Mouse (Mus musculus) kidney, embryonic 14.5 days (tissue): ENCODE results near the gene Ost4. TPM values are rescaled to one million over a fixed set of nuclear protein-coding genes. Genes with fewer than 3 reads are reported as not detected.

ENCODE experiments used
- ATAC-seq: fragments of 200-750 bp; cut with Nextera tagmentation; 2 replicates; pipeline ENCODE4 v1.8.0; 2017; ENCODE audit warnings: moderate number of reproducible peaks, mild to moderate bottlenecking, moderate TSS enrichment, moderate library complexity; ENCODE audit not compliant: low FRiP score, low TSS enrichment
- H3K27ac ChIP-seq: fragments of 300-500 bp; sonication (generic); 2 replicates; pipeline ENCODE4 v1.5.1; 2014; ENCODE audit warnings: low read depth, mild to moderate bottlenecking, low read length, moderate library complexity, mixed read lengths
- H3K27me3 ChIP-seq: fragments of 300-500 bp; sonication (generic); 2 replicates; pipeline ENCODE4 v1.6.1; 2014; ENCODE audit warnings: mild to moderate bottlenecking, low read length; ENCODE audit not compliant: control insufficient read depth, insufficient read depth
- H3K36me3 ChIP-seq: fragments of 300-500 bp; sonication (generic); 2 replicates; pipeline ENCODE4 v1.6.1; 2014; ENCODE audit warnings: low read length, mixed read lengths; ENCODE audit not compliant: control insufficient read depth, insufficient read depth
- H3K4me1 ChIP-seq: fragments of 300-500 bp; sonication (generic); 2 replicates; pipeline ENCODE4 v1.6.1; 2014; ENCODE audit warnings: low read length, mixed read lengths; ENCODE audit not compliant: control insufficient read depth, insufficient read depth
- H3K4me2 ChIP-seq: fragments of 300-500 bp; sonication (generic); replicated peaks from 2 replicates; pipeline ENCODE4 v1.6.1; 2014; ENCODE audit warnings: low read depth, mild to moderate bottlenecking, low read length
- H3K4me3 ChIP-seq: fragments of 300-500 bp; sonication (generic); 2 replicates; pipeline ENCODE4 v1.5.1; 2014; ENCODE audit warnings: mild to moderate bottlenecking, low read length
- H3K9ac ChIP-seq: fragments of 300-500 bp; sonication (generic); 2 replicates; pipeline ENCODE4 v1.6.1; 2014; ENCODE audit warnings: low read depth, mild to moderate bottlenecking, low read length, moderate library complexity
- H3K9me3 ChIP-seq: fragments of 300-500 bp; sonication (generic); 2 replicates; pipeline ENCODE4 v1.6.1; 2016; ENCODE audit warnings: low read length; ENCODE audit not compliant: control insufficient read depth
- WGBS: fragments of 180-500 bp; shearing (Covaris S2); extraction: QIAGEN DNeasy Blood & Tissue Kit; methylation state at CpG from one replicate; pipeline ENCODE4 v1.1.7; 2014; 5-methylcytosine and 5-hydroxymethylcytosine counted together
- polyA plus RNA-seq: library from polyadenylated mRNA; unstranded; fragments of >200 nt; fragmentation: Nextera tagmentation; extraction: Ambion mirVana; gene quantifications from 2 replicates; pipeline ENCODE4 v1.2.1, GENCODE M21; 2014

Ost4 gene
- polyA plus RNA-seq, 1 experiment from 2014 or later = 500 TPM

DNA sequence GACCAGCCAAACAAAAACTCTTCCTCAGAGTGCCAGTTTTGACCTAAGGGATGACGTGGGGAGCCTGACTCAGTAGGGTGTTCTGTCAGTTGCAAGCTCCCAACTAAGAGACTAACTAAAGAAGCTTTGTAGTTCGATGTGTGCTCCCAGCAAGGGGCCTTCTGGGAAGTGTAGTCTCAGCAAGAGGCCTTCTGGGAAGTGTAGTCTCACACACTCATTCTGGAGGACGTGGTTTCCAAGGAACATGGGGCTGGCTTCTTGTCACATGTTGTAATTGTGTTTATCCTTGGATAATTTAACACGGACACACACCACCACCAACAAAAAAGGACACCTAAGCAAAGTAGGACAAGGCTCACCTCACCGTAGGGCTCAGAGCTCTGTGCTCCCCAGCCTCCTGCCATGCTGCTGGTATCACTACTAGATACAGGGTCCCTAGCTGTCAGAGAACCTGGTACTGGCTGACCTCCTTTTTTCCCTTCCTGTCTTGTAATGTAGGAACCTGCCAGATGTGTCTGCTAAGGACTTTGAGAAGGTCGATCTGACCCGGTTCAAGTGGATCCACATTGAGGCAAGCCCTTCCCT lies 20.4 kb upstream of the Ost4 start:
- no peaks in the 10 kb centered on the region for H3K4me1 ChIP-seq
- peak overlapping the region; percentile 29 for H3K4me2 ChIP-seq
- no peak overlapping the region for H3K9ac ChIP-seq
- no peaks in the 10 kb centered on the region for H3K36me3 ChIP-seq
- H3K4me3 ChIP-seq = peak overlapping the region; percentile 7; the same call in 1 of the 2 replicates
- whole genome bisulfite sequencing = 40% methylated on average over 7 of the region's 7 CpGs
- ATAC-seq = no peak
- H3K9me3 ChIP-seq = no peaks in the 10 kb centered on the region
- no peak overlapping the region for H3K27ac ChIP-seq
- no peaks in the 10 kb centered on the region for H3K27me3 ChIP-seq

DNA sequence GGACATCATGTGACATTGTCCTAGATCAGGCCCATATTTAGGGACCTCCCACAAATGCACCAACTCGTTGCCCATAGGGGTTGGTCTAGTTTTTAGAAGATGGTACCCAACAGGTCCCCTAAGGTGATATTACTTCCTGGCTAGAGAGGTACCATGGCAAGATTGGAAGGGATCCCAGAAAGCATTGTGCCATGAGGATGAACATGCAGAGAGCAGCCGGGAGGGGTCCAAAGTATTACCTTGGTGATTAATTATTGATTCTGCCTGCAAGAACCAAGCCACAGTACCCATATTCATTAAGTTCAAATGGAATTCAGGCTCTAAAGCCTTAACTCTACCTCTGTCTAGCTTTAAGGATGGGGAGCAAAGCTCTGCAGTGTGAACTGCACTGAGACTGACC lies 18.5 kb upstream of the Ost4 start:
- Histone ChIP-seq H3K4me1 (peaks cover 9% of the 10 kb centered on the region; the same call in 1 of the 2 replicates), H3K36me3 (no peaks in the 10 kb centered on the region; the same call in 1 of the 2 replicates), H3K9me3 (no peaks in the 10 kb centered on the region), H3K4me2 (no peak overlapping the region), H3K4me3 (no peak overlapping the region), H3K9ac (no peak overlapping the region), H3K27me3 (no peaks in the 10 kb centered on the region), H3K27ac (no peak overlapping the region)
- no peak for ATAC-seq
- WGBS = 82% methylated on average over 2 of the region's 2 CpGs

DNA sequence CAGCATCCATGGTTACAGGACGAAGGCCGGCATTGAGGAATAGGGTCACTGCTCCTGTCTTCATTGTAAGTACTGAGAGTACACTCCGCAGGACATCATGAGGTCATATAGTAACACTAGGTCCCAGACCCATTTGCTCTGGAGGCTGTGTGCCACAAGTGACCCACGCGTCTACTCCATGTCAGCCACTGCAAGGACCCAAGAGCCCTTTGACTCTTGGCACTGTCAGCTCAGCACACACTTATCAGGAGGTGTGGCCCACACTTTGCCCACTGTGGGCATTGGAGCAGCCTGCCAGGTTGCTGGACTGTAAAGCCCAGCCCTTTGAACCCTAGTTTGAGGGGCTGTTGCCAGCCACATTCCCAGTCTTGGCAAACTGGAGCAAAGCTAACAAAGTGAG lies 17.6 kb upstream of the Ost4 start:
- H3K27me3 ChIP-seq = no peaks in the 10 kb centered on the region
- ATAC-seq = no peak
- peaks cover 8% of the 10 kb centered on the region for H3K36me3 ChIP-seq
- H3K4me3 ChIP-seq = no peak overlapping the region
- WGBS = 94% methylated on average over 5 of the region's 5 CpGs
- no peak overlapping the region for H3K4me2 ChIP-seq
- H3K9ac ChIP-seq = no peak overlapping the region
- peaks cover 9% of the 10 kb centered on the region; the same call in 1 of the 2 replicates for H3K4me1 ChIP-seq
- no peak overlapping the region for H3K27ac ChIP-seq
- H3K9me3 ChIP-seq = no peaks in the 10 kb centered on the region

DNA sequence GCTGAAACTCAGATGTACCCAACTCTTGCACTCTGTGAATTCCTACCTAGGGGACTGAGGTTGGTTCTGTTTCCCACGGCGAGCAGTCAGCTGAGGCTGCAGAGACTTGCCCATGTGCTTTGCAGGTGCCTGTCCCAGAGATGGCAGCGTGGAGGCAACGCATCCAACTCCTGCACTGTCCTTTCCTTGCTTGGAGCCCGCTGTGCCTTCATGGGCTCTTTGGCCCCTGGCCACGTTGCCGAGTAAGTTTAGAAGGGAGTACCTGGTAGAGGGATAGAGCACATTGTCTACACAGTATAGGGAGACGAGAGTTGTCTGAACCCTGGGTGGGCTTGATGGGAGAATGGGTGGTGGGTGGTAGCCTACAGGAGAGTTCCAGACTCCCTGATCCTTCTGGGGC lies 17.0 kb upstream of the Ost4 start:
- peaks cover 9% of the 10 kb centered on the region; the same call in 1 of the 2 replicates for H3K4me1 ChIP-seq
- no peak overlapping the region for H3K4me2 ChIP-seq
- H3K27me3 ChIP-seq = no peaks in the 10 kb centered on the region
- H3K36me3 ChIP-seq = peaks cover 14% of the 10 kb centered on the region
- no peak overlapping the region for H3K27ac ChIP-seq
- H3K9ac ChIP-seq = no peak overlapping the region
- H3K9me3 ChIP-seq = no peaks in the 10 kb centered on the region
- H3K4me3 ChIP-seq = no peak overlapping the region
- 80% methylated on average over 8 of the region's 8 CpGs for WGBS
- ATAC-seq = no peak

DNA sequence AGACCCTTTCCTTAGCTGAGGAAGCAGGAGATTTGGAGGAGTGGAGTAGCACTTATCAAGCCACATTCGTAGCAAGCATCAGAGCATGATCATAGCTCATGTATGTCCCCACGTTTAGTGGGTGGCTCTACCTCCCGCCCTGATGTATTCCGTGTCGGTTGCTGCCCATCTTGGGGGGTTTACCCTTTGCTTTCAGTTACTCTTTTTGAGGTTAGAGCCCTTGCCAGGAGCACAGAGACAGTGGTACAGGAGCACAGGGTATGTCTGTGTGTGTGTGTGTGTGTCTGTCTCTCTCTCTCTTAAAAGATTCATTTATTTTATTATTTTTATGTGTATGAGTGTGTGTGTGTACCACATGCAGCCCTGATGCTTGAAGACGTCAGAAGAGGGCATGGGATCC lies 15.5 kb upstream of the Ost4 start:
- Histone ChIP-seq H3K27ac (no peak overlapping the region), H3K9me3 (no peaks in the 10 kb centered on the region), H3K9ac (0 out of 2 replicates have a peak overlapping the region, but pooled peaks have one; percentile 35), H3K4me3 (no peak overlapping the region), H3K36me3 (peaks cover 29% of the 10 kb centered on the region), H3K4me1 (peaks cover 9% of the 10 kb centered on the region), H3K4me2 (no peak overlapping the region), H3K27me3 (no peaks in the 10 kb centered on the region)
- no peak for ATAC-seq
- 89% methylated on average over 6 of the region's 6 CpGs for WGBS

DNA sequence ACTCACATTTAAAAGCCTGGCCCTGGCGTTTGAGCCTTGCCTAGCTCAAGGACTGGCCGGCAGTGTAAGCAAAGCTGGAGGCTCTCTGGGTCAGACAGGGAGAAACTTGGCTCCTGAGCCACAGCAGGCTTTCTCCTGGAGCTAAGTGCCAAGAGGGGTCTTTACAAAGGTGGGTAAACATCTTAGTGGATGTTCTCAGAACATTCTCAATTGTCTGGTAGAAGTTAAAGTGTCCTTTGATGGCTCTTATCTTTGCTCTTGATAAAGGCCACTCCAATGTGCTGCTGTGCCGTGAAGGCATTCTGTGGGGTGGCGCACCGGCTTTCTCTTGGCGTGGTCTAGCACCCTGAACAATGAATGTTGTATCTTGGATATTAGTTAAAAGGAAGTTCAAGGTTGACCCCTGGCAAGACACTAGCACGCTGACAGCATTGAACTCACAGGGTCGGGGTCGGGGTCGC lies 15.0 kb upstream of the Ost4 start:
- WGBS = 70% methylated on average over 10 of the region's 10 CpGs
- peaks cover 11% of the 10 kb centered on the region for H3K4me1 ChIP-seq
- no peaks in the 10 kb centered on the region for H3K9me3 ChIP-seq
- ATAC-seq = no peak
- peak overlapping the region; percentile 63; the same call in 1 of the 2 replicates for H3K9ac ChIP-seq
- H3K4me2 ChIP-seq = peak overlapping the region; percentile 61; the same call in 1 of the 2 replicates
- H3K27me3 ChIP-seq = no peaks in the 10 kb centered on the region
- no peak overlapping the region; the same call in 1 of the 2 replicates for H3K4me3 ChIP-seq
- no peak overlapping the region for H3K27ac ChIP-seq
- H3K36me3 ChIP-seq = peaks cover 34% of the 10 kb centered on the region

DNA sequence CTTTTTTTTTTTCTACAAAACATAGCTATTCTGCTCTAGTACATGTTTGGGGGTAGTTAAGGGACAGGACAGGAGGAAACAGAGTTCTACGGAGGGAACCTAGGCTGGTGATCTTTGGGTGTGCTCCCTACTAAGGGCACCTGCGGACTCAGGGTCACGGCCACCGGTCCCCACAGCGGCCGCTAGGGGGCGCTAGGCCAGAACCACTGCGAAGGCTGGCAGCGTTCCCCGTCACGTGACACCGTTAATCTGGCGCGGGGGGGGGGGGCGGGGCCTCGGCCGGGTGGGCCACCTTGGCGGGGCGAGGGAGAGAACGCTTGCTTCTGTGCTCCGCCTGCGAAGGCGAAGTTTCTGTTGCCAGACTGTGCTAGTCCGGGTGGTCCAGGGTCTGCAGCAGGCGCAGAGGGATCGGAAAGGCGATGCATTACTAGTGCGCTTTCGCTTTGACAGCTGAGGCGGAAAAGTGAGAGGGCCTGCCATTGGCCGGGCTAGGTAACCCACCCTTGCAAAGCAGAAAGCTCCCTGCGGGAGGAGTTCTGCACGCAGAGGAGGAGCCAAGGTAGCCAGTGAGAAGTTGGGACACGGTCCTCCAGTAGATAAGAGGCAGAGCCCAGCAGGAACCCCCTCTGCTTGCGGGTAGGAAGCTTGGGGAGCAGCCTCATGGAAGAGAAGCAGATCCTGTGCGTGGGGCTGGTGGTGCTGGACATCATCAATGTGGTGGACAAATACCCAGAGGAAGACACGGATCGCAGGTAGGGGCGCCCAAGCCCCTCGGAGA lies 13.9 kb upstream of the Ost4 start, which contains the start of gene Khk:
TSS of gene Khk (plus strand) at position 176 of the 778 bp plus-strand sequence.
- peak within 1 kb of the TSS; percentile 81; the same call in 1 of the 2 replicates for H3K27ac ChIP-seq
- peak within 1 kb of the TSS; percentile 63 for H3K9ac ChIP-seq
- no peaks in the 10 kb centered on the region for H3K9me3 ChIP-seq
- H3K4me2 ChIP-seq = peak within 1 kb of the TSS; percentile 61
- H3K4me3 ChIP-seq = peak within 1 kb of the TSS; percentile 45
- WGBS = 1% methylated on average over 39 of the region's 40 CpGs
- peaks cover 45% of the 10 kb centered on the region for H3K36me3 ChIP-seq
- H3K27me3 ChIP-seq = no peaks in the 10 kb centered on the region
- H3K4me1 ChIP-seq = peaks cover 12% of the 10 kb centered on the region
- peak; percentile 88 for ATAC-seq

DNA sequence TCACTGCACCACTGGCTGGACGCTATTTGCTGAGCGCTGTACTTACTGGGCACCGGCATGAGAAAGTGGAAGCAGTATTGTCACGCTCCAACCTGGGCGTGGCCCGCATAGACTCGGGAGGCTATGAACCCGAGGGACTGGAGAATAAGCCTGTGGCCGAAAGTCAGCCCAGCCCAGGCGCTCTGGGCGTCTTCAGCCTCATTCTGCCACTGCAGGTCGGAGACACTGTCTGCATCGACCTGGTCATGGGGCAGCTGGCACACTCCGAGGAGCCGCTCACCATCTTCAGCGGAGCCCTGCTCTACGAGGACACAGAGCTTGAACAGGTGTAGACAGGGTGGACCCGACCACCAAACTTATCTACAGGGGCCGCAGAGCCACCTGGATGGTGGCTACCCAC lies 13.0 kb upstream of the Ost4 start:
- Histone ChIP-seq H3K4me3 (no peak overlapping the region; the same call in 1 of the 2 replicates), H3K9ac (no peak overlapping the region), H3K4me1 (peaks cover 16% of the 10 kb centered on the region), H3K27me3 (no peaks in the 10 kb centered on the region), H3K4me2 (no peak overlapping the region; the same call in 1 of the 2 replicates), H3K27ac (no peak overlapping the region), H3K9me3 (no peaks in the 10 kb centered on the region), H3K36me3 (peaks cover 45% of the 10 kb centered on the region)
- ATAC-seq = no peak
- WGBS = 69% methylated on average over 19 of the region's 19 CpGs
